Mouse (Mus musculus): ENCODE measurements around the gene Mrps31. TPM values are rescaled to one million over a fixed set of nuclear protein-coding genes. Genes with fewer than 3 reads are reported as not detected.
A peak's percentile ranks its signal among the peaks of the same experiment; 100 is the strongest.

Mrps31 gene
- 42.9 and 43.7 TPM in 2 replicates for polyA plus RNA-seq (2016; fragmentation: Nextera tagmentation; extraction: Ambion mirVana)

- Histone ChIP-seq H3K27me3 (ENCODE audit: poor library complexity, severe bottlenecking) (no peaks in the 10 kb centered on the region), H3K9me3 (no peaks in the 10 kb centered on the region), H3K4me3 (peak within 1 kb of the TSS; percentile 85), H3K4me1 (peaks cover 16% of the 10 kb centered on the region), H3K27ac (peak within 1 kb of the TSS; percentile 90), H3K36me3 (replicated peaks) (peaks cover 12% of the 10 kb centered on the region)
- under 1% methylated on average over 25 of the region's 25 CpGs for WGBS
- peak; percentile 83 for DNase-seq (ENCODE audit: extremely low spot score, low spot score)
These were observed at the start of gene Mrps31 for GRCm38 (mm10) chr8:22411282-22411702. TSS of gene Mrps31 (plus strand) at chr8:22411361.

- no peak overlapping the region for H3K27ac ChIP-seq
- 92% methylated on average over 5 of the region's 5 CpGs for WGBS
- no peaks in the 10 kb centered on the region for H3K27me3 ChIP-seq (ENCODE audit: poor library complexity, severe bottlenecking)
- H3K36me3 ChIP-seq (replicated peaks), result peaks cover 10% of the 10 kb centered on the region
- H3K4me3 ChIP-seq, result no peak overlapping the region
- no peaks in the 10 kb centered on the region for H3K4me1 ChIP-seq
- DNase-seq (ENCODE audit: extremely low spot score, low spot score), result no peak
- no peaks in the 10 kb centered on the region for H3K9me3 ChIP-seq
These were observed 34.9 kb upstream of the Mrps31 start for GRCm38 (mm10) chr8:22376311-22376710.

GRCm38 (mm10) chr8:22376903-22377302 is 34.3 kb upstream of the Mrps31 start:
- no peaks in the 10 kb centered on the region for H3K27me3 ChIP-seq (ENCODE audit: poor library complexity, severe bottlenecking)
- no peaks in the 10 kb centered on the region for H3K9me3 ChIP-seq
- WGBS, result 39% methylated on average over 5 of the region's 5 CpGs
- peak; percentile 47 for DNase-seq (ENCODE audit: extremely low spot score, low spot score)
- H3K4me1 ChIP-seq, result no peaks in the 10 kb centered on the region
- H3K36me3 ChIP-seq (replicated peaks), result peaks cover 16% of the 10 kb centered on the region
- H3K27ac ChIP-seq, result no peak overlapping the region
- H3K4me3 ChIP-seq, result no peak overlapping the region

DNA sequence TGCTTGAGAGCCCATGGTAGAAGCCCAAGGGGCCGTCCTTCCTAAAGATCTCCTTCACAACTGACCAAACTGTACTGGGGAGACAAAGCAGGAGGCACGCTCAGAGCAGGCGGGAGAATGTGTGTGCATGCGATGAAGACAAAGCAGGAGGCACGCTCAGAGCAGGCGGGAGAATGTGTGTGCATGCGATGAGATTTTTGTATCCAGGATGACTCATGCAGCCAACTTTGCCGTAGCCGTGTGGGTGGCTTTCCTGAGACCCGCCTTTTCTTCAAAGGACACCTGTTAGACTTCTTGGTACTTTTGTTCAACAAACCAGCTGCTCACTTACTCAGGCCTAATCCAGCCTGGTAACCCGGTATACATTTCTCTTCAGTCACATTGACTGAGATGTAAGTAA is 30.2 kb upstream of the Mrps31 start:
- WGBS, result 95% methylated on average over 11 of the region's 11 CpGs
- Histone ChIP-seq H3K36me3 (replicated peaks) (peaks cover 52% of the 10 kb centered on the region), H3K9me3 (no peaks in the 10 kb centered on the region), H3K27me3 (ENCODE audit: poor library complexity, severe bottlenecking) (no peaks in the 10 kb centered on the region), H3K4me1 (no peaks in the 10 kb centered on the region), H3K4me3 (no peak overlapping the region), H3K27ac (no peak overlapping the region)
- DNase-seq (ENCODE audit: extremely low spot score, low spot score), result no peak

GRCm38 (mm10) chr8:22382824-22383595 is 28.2 kb upstream of the Mrps31 start:
- 87% methylated on average over 19 of the region's 19 CpGs for WGBS
- Histone ChIP-seq H3K36me3 (replicated peaks) (peaks cover 68% of the 10 kb centered on the region), H3K27ac (no peak overlapping the region), H3K27me3 (ENCODE audit: poor library complexity, severe bottlenecking) (no peaks in the 10 kb centered on the region), H3K9me3 (no peaks in the 10 kb centered on the region), H3K4me3 (no peak overlapping the region), H3K4me1 (no peaks in the 10 kb centered on the region)
- DNase-seq (ENCODE audit: extremely low spot score, low spot score), result no peak

DNA sequence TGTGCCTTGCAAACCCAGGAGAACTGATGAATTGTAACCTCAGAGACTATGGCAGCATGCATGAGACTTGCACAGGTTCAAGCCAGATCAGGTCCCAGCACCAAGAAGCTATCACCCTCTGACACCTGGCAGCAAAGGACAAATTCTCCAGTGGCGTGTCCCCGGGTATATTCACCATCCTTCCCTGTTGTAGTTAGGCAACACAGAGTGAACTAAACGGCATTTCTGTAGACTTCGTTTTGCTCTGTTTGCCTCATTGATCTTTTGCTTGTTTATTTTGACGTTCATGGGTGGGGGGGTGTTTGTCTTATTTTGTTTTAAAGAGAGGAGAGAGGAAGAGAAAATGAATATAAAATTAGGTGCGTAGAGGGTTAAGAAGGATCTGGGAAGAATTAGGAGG is 26.0 kb upstream of the Mrps31 start:
- H3K4me3 ChIP-seq, result no peak overlapping the region
- H3K4me1 ChIP-seq, result no peaks in the 10 kb centered on the region
- DNase-seq (ENCODE audit: extremely low spot score, low spot score), result no peak
- H3K36me3 ChIP-seq (replicated peaks), result peaks cover 90% of the 10 kb centered on the region
- WGBS, result 91% methylated on average over 6 of the region's 6 CpGs
- no peaks in the 10 kb centered on the region for H3K9me3 ChIP-seq
- no peaks in the 10 kb centered on the region for H3K27me3 ChIP-seq (ENCODE audit: poor library complexity, severe bottlenecking)
- no peak overlapping the region for H3K27ac ChIP-seq

DNA sequence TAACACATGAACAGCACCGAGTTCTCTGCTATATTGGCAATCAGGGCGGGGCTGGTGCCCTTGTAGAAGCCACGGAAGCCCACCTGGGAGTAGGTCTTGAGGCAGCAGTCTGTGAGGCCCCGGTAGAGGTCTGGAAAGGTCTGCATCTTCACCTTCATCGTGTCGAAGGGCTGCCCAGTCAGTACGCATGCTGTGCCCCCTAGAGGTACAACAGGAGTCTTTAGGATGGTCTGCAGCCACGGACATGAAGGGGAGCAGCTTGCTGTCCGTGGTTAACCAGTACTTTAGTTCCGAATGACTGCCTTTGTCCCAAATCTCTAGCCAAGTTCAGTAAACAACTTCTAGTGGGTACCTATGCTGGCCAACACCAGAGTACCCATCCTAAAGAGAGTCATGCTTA is 21.3 kb upstream of the Mrps31 start:
- Histone ChIP-seq H3K9me3 (no peaks in the 10 kb centered on the region), H3K36me3 (replicated peaks) (peaks cover 62% of the 10 kb centered on the region), H3K27me3 (ENCODE audit: poor library complexity, severe bottlenecking) (no peaks in the 10 kb centered on the region), H3K4me1 (no peaks in the 10 kb centered on the region), H3K4me3 (no peak overlapping the region), H3K27ac (no peak overlapping the region)
- no peak for DNase-seq (ENCODE audit: extremely low spot score, low spot score)
- 88% methylated on average over 10 of the region's 10 CpGs for WGBS

- Histone ChIP-seq H3K27ac (no peak overlapping the region), H3K4me1 (no peaks in the 10 kb centered on the region), H3K4me3 (no peak overlapping the region), H3K27me3 (ENCODE audit: poor library complexity, severe bottlenecking) (no peaks in the 10 kb centered on the region), H3K9me3 (no peaks in the 10 kb centered on the region), H3K36me3 (replicated peaks) (peaks cover 54% of the 10 kb centered on the region)
- DNase-seq (ENCODE audit: extremely low spot score, low spot score), result no peak
- WGBS, result 93% methylated on average over 8 of the region's 8 CpGs
These were observed 20.2 kb upstream of the Mrps31 start for GRCm38 (mm10) chr8:22390766-22391463.

GRCm38 (mm10) chr8:22394471-22394870 is 16.7 kb upstream of the Mrps31 start:
- H3K36me3 ChIP-seq (replicated peaks), result peaks cover 23% of the 10 kb centered on the region
- H3K4me3 ChIP-seq, result no peak overlapping the region
- H3K4me1 ChIP-seq, result peaks cover 18% of the 10 kb centered on the region
- peaks cover 7% of the 10 kb centered on the region; the same call in 1 of the 2 replicates for H3K27me3 ChIP-seq (ENCODE audit: poor library complexity, severe bottlenecking)
- no peaks in the 10 kb centered on the region for H3K9me3 ChIP-seq
- no peak overlapping the region for H3K27ac ChIP-seq
- WGBS, result 85% methylated on average over 4 of the region's 4 CpGs
- DNase-seq (ENCODE audit: extremely low spot score, low spot score), result no peak

DNA sequence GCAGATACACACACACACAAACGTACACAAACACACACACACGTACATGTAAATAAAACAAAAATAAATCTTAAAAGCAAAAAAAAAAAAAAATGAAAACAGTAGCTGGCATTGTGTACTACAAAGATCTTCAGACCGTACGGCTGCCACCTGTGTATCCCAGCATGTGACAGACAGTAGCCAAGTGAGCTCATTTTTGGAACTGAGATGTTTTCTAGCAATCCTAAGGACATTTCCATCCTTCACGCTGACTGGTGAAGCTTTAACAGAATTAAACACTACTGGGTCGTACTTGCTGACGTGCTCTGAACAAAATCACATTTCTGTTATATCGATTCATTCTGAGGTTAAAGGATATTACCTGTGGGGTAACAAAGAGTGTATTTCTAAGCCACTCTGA is 15.9 kb upstream of the Mrps31 start:
- WGBS, result 96% methylated on average over 8 of the region's 8 CpGs
- Histone ChIP-seq H3K4me3 (no peak overlapping the region), H3K36me3 (replicated peaks) (peaks cover 15% of the 10 kb centered on the region), H3K4me1 (peaks cover 18% of the 10 kb centered on the region), H3K27ac (no peak overlapping the region), H3K9me3 (no peaks in the 10 kb centered on the region), H3K27me3 (ENCODE audit: poor library complexity, severe bottlenecking) (peaks cover 7% of the 10 kb centered on the region; the same call in 1 of the 2 replicates)
- DNase-seq (ENCODE audit: extremely low spot score, low spot score), result no peak

- WGBS, result 1% methylated on average over 13 of the region's 13 CpGs
- H3K27ac ChIP-seq, result peak overlapping the region; percentile 88
- DNase-seq (ENCODE audit: extremely low spot score, low spot score), result no peak
These were observed 13.4 kb upstream of the Mrps31 start for GRCm38 (mm10) chr8:22397811-22398141.

GRCm38 (mm10) chr8:22398142-22398951 is 12.8 kb upstream of the Mrps31 start, which contains the start of gene Slc25a15:
TSS of gene Slc25a15 (minus strand) at chr8:22398597.
- Histone ChIP-seq H3K27ac (peak within 1 kb of the TSS; percentile 88), H3K36me3 (replicated peaks) (no peaks in the 10 kb centered on the region; the same call in none of the 2 replicates)
- whole genome bisulfite sequencing, result under 1% methylated on average over 73 of the region's 77 CpGs

More at GRCm38 (mm10) chr8:22397811-22398141, 13.4 kb upstream of the Mrps31 start:
- peaks cover 7% of the 10 kb centered on the region; the same call in 1 of the 2 replicates for H3K27me3 ChIP-seq (ENCODE audit: poor library complexity, severe bottlenecking)
- no peaks in the 10 kb centered on the region; the same call in none of the 2 replicates for H3K36me3 ChIP-seq (replicated peaks)
- peak overlapping the region; percentile 81 for H3K4me3 ChIP-seq
- H3K4me1 ChIP-seq, result peaks cover 18% of the 10 kb centered on the region
- H3K9me3 ChIP-seq, result no peaks in the 10 kb centered on the region

More at GRCm38 (mm10) chr8:22398142-22398951, 12.8 kb upstream of the Mrps31 start, which contains the start of gene Slc25a15:
- peaks cover 7% of the 10 kb centered on the region; the same call in 1 of the 2 replicates for H3K27me3 ChIP-seq (ENCODE audit: poor library complexity, severe bottlenecking)
- DNase-seq (ENCODE audit: extremely low spot score, low spot score), result peak; percentile 90
- H3K4me1 ChIP-seq, result peaks cover 18% of the 10 kb centered on the region
- peak within 1 kb of the TSS; percentile 81 for H3K4me3 ChIP-seq
- H3K9me3 ChIP-seq, result no peaks in the 10 kb centered on the region

All from forebrain, embryonic 10.5 days (tissue).